Mouse (Mus musculus): ENCODE results near the gene Ifi202b. TPM values are rescaled to one million over a fixed set of nuclear protein-coding genes. Genes with fewer than 3 reads are reported as not detected.
"Not testable (repeated sequence)": the region's sequence is repeated elsewhere in the genome, so short reads cannot be mapped to it uniquely, and the experiment has no call there.

Ifi202b gene
- polyA plus RNA-seq (2011; ENCODE audit: insufficient read depth, insufficient read length, low replicate concordance, missing spikeins), result 1.5 TPM in 1 of 2 replicates, not detected in the other

DNA sequence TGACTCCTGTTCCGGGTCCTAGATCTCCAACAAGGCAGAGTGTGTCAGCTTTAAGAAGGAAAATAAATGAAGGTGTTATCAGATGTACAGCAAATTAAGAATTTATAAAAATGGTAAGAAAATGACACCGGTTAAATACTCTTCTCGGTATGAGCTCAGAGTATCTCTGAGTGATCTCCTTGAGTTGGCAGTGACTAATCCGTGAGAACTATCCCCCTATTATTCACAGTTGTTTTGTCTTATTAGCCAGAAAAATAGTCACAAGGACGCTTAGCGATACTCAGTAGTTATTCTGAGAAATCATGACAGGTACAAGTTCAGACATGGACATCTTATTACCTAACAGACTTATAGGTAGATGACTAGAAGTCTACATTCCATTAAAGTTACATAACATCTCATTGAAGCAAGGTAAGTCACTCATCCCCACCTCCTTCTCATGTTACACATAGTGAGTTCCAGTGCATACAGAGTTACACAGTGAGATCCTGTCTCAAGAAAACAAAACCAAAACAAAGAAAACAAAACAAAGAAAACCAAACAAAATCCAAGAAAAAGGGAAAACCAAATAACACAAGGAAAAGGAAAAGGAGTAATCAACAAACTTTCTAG, at the start of gene Ifi202b:
TSS of gene Ifi202b (minus strand) at position 51 of the 612 bp plus-strand sequence.
- H3K4me3 ChIP-seq (replicated peaks; ENCODE audit: control insufficient read depth, low read depth, low read length); H3K4me1 ChIP-seq (ENCODE audit: control insufficient read depth, insufficient read depth, low read length); H3K27ac ChIP-seq (ENCODE audit: control insufficient read depth, insufficient read depth, low read depth, low read length, poor library complexity): not testable (repeated sequence)
- WGBS, result 82% methylated on average over 6 of the region's 6 CpGs

DNA sequence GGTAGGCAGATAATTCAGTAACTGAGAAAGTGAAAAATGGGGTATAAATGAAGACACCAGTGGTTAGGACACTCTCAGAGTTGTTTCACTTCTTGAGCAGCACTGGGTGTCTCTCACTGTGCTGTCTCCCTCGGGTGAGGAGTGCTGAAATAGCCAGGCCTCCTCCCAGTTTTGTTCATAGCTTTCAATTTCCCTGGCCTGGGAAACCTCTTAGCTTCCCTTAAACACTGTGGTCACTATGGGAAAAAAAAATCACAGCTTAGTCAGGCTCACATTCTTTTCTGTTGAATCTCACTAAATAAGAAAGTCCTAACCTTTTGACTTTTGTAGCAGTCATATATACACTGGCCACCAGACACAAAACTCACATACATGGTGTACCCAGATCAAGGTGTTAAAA, 49.2 kb upstream of the Ifi202b start, which contains the start of gene Ifi205:
TSS of gene Ifi205 (minus strand) at position 113 of the 400 bp plus-strand sequence.
- WGBS, result 36% methylated on average over 1 of the region's 1 CpGs
- Histone ChIP-seq H3K27ac (ENCODE audit: control insufficient read depth, insufficient read depth, low read depth, low read length, poor library complexity) (no peak within 1 kb of the TSS), H3K4me3 (replicated peaks; ENCODE audit: control insufficient read depth, low read depth, low read length) (no peak within 1 kb of the TSS), H3K4me1 (ENCODE audit: control insufficient read depth, insufficient read depth, low read length) (no peaks in the 10 kb centered on the region)
- TF ChIP-seq CTCF (IDR thresholded peaks at IDR 0.05; ENCODE audit: control insufficient read depth, insufficient read depth, low read length) (no peak), POLR2A (IDR thresholded peaks at IDR 0.05; ENCODE audit: borderline replicate concordance, control insufficient read depth, low read depth, low read length) (no peak)

DNA sequence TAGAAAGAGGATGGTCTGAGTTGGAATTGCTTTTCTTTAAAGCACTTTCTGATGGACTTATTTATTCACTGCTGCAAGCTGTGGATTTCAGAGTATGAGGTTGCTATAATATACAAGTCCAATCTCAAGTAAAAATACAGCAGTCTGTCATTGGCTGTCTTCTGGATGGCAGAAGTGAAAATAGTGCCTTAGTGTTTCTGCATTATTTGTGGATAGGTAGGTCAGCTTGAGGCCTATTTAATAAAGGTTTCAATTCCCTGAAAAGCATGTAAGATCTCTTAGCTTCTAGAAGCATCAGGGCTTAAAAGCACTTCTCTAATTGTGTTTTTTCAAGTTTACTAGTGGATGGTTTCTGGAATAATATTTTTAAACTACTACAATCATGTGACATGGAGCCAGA, 24.5 kb upstream of the Ifi202b start:
- H3K4me3 ChIP-seq (replicated peaks; ENCODE audit: control insufficient read depth, low read depth, low read length); H3K27ac ChIP-seq (ENCODE audit: control insufficient read depth, insufficient read depth, low read depth, low read length, poor library complexity); H3K4me1 ChIP-seq (ENCODE audit: control insufficient read depth, insufficient read depth, low read length): not testable (repeated sequence)

DNA sequence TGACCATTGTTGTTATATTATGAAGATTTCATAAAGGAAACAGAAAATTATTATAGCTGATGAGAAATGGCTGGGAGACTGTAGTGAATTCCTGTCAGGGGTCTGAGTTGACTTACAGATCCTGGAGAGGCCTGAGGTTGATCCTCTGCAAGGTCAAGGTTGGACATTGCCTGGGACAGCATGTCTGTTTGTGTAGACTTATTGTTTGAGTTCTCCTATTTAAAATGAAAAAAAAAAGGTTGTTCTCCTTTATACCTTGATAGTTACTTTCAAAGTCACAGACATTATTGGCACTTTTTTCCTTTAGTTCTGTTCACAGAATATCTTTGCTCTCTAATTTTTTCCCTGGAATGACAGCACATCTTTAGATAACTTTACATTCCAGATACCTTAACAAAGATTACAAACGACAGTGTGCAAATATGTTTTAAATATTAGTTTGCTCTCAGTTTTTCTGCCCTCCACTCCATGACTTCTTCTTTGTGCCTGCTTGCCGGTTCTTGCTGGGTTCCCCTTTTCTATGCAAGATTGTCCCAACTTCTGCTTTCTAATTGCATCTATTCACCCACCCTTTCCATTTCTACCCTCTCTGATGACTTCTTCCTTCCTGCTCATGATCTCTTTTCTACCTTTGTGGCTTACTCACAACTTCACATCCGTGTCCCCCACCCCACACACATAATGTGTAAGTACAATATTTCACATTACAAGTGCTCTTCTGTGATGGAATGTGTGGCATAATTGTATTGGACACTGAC, 22.0 kb upstream of the Ifi202b start:
- H3K4me3 ChIP-seq (replicated peaks; ENCODE audit: control insufficient read depth, low read depth, low read length); H3K4me1 ChIP-seq (ENCODE audit: control insufficient read depth, insufficient read depth, low read length); H3K27ac ChIP-seq (ENCODE audit: control insufficient read depth, insufficient read depth, low read depth, low read length, poor library complexity): not testable (repeated sequence)
- 1% methylated on average over 2 of the region's 3 CpGs for WGBS

DNA sequence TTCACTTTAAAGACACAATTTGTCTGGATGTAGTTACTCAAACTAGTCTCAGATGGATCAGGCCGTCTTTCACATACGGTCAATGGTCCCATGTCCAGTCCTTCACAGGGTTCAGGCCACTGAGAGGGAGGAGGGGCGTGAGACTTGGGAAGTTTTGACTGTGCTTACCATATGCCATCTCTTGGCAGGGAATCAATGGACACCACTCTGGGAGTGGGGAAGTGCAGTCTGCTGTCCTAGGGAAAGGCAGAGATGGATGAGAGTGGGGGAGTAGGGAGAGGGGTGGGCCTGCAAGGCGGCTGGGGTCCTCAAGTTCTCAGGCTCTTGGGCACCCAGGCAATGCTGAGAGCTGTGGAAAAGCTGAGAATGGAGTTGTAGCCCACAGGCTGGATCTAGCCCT, 12.5 kb upstream of the Ifi202b start:
- 82% methylated on average over 4 of the region's 4 CpGs for WGBS
- TF ChIP-seq POLR2A (IDR thresholded peaks at IDR 0.05; ENCODE audit: borderline replicate concordance, control insufficient read depth, low read depth, low read length) (no peak), CTCF (IDR thresholded peaks at IDR 0.05; ENCODE audit: control insufficient read depth, insufficient read depth, low read length) (no peak)
- Histone ChIP-seq H3K4me3 (replicated peaks; ENCODE audit: control insufficient read depth, low read depth, low read length) (no peak overlapping the region), H3K4me1 (ENCODE audit: control insufficient read depth, insufficient read depth, low read length) (no peaks in the 10 kb centered on the region), H3K27ac (ENCODE audit: control insufficient read depth, insufficient read depth, low read depth, low read length, poor library complexity) (no peak overlapping the region)

DNA sequence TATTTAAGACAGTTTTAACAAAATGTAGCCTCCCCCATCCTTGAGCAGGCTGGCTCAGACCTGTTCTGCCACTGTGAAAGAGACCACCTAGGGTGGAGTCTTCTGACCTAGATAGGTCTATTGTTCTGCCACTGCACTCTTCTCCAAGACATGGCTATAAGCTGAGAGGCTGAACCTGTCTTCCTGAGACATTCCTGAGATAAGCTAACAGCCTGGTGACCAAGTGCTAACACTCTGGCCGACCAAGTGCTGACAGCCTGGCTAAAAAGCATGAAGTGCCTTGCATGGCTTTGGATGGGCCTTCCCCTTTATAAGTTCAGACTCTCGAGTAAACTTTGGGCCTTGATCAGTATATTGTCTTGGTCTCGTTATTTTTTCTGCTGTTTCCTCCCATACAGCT, 1.5 kb downstream of the Ifi202b start:
- H3K4me3 ChIP-seq (replicated peaks; ENCODE audit: control insufficient read depth, low read depth, low read length); H3K27ac ChIP-seq (ENCODE audit: control insufficient read depth, insufficient read depth, low read depth, low read length, poor library complexity); H3K4me1 ChIP-seq (ENCODE audit: control insufficient read depth, insufficient read depth, low read length): not testable (repeated sequence)
- 68% methylated on average over 3 of the region's 3 CpGs for WGBS

DNA sequence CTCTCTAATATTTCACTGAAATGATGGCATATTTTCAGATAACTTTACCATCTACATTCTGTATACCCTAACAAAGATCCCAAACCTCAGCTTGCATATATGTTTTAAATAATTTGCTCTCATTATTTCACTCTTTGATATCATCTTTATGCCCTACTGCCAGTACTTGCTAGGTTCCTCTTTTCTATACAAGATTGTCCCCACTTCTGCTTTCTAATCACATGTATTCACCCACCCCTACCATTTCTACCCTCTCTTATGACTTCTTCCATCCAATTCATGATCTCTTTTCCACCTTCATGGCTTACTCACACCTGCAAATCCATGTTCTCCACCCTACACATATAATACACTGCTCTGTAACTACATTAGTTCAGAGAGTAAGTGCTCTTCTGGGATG, 4.9 kb downstream of the Ifi202b start:
- no peak overlapping the region for H3K27ac ChIP-seq (ENCODE audit: control insufficient read depth, insufficient read depth, low read depth, low read length, poor library complexity)
- H3K4me1 ChIP-seq (ENCODE audit: control insufficient read depth, insufficient read depth, low read length), result no peaks in the 10 kb centered on the region
- no peak overlapping the region for H3K4me3 ChIP-seq (replicated peaks; ENCODE audit: control insufficient read depth, low read depth, low read length)
- TF ChIP-seq POLR2A (IDR thresholded peaks at IDR 0.05; ENCODE audit: borderline replicate concordance, control insufficient read depth, low read depth, low read length) (no peak), CTCF (IDR thresholded peaks at IDR 0.05; ENCODE audit: control insufficient read depth, insufficient read depth, low read length) (no peak)

DNA sequence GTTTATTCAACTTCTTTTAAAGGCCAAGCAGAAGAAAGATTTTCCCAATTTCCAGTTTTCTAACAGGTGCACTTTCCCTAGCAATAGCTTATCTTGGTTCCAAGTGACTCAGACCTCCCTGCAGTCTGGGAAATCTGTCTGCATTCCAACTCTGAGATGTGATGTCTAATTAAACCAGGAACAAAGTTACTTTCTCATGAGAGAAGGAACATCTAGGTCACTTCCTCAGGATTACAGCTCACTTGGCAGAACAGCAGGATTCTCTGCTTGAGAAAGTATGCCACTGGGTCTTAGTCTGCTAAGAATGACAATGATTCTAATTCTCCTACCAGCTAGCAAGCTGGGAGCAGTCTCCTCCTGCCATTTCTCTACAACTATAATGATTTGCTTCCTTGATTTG, 9.4 kb downstream of the Ifi202b start:
- Histone ChIP-seq H3K4me3 (replicated peaks; ENCODE audit: control insufficient read depth, low read depth, low read length) (no peak overlapping the region), H3K4me1 (ENCODE audit: control insufficient read depth, insufficient read depth, low read length) (no peaks in the 10 kb centered on the region), H3K27ac (ENCODE audit: control insufficient read depth, insufficient read depth, low read depth, low read length, poor library complexity) (no peak overlapping the region)
- TF ChIP-seq POLR2A (IDR thresholded peaks at IDR 0.05; ENCODE audit: borderline replicate concordance, control insufficient read depth, low read depth, low read length) (no peak), CTCF (IDR thresholded peaks at IDR 0.05; ENCODE audit: control insufficient read depth, insufficient read depth, low read length) (no peak)

DNA sequence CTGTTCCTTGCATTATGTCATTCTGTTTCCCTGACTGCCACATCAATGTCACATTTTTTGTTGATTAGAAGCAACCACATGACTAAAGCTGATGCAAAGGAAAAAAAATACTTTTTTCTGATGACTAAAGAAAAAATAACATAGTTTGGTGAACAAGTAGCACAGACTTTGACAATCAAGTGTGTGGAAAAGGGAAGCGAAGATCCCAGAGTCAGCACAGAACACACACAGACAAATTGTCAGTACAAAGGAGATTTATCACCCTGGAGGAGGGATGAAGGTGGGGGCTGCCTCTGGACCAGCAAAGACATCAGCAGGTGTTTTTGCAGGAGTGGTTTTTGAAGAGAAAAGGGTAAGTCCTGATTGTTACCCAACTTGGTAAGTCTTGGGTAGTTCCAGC, 21.1 kb downstream of the Ifi202b start:
- not testable (repeated sequence) for H3K4me1 ChIP-seq (ENCODE audit: control insufficient read depth, insufficient read depth, low read length); H3K27ac ChIP-seq (ENCODE audit: control insufficient read depth, insufficient read depth, low read depth, low read length, poor library complexity); H3K4me3 ChIP-seq (replicated peaks; ENCODE audit: control insufficient read depth, low read depth, low read length)
- WGBS, result 81% methylated on average over 1 of the region's 1 CpGs

DNA sequence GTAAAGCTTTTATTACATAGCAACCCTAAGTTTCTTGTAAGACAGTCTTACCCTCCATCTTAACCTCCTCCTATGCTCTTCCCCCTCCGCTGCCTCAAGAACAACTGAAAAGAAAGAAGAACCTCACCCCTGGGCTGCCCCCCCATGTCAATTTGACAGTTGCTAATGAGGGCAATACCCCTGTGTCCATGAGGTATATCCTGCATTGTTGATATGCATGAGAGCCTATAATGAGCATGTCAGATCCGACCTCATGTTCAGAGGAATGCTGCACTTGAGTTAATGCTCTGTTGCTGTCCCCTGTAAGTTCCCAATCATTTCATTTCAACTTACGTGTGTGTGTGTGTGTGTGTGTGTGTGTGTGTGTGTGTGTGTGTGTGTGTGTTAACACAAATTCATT, 22.5 kb downstream of the Ifi202b start:
- WGBS, result 82% methylated on average over 3 of the region's 3 CpGs
- not testable (repeated sequence) for H3K27ac ChIP-seq (ENCODE audit: control insufficient read depth, insufficient read depth, low read depth, low read length, poor library complexity); H3K4me1 ChIP-seq (ENCODE audit: control insufficient read depth, insufficient read depth, low read length); H3K4me3 ChIP-seq (replicated peaks; ENCODE audit: control insufficient read depth, low read depth, low read length)

DNA sequence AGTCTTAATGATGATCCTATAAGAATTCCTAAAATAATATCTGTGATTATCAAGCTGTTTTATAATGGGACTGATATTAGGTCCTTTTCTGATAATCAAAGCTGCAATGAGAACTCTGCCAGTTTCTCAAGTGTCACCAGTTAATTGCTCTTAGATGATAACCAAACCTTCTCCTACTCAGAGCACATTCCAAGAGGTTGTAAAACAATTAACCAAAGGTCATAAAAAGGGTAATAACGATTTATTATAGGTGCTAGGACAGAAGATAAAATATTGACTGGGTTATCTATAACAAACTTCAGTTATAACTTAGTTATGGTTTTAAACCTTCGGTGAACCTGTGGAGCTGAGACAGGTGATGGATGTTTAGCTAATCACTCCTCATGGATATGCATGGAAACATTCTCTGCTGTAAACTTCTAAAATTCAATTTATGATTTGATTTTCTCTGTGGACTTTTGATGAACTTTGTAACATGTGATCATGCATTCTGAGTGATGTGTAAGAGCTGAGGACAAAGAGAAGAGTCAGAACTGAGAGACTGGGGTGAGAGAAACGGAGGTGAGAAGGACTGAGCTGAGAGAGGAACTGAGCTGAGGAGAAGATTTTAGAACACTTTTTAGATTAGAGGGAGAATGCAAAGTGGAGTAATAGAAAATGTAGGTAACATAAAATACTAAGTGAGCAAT, 26.6 kb downstream of the Ifi202b start:
- 82% methylated on average over 3 of the region's 3 CpGs for WGBS
- not testable (repeated sequence) for H3K4me1 ChIP-seq (ENCODE audit: control insufficient read depth, insufficient read depth, low read length); H3K27ac ChIP-seq (ENCODE audit: control insufficient read depth, insufficient read depth, low read depth, low read length, poor library complexity); H3K4me3 ChIP-seq (replicated peaks; ENCODE audit: control insufficient read depth, low read depth, low read length)

Data from bone marrow, adult 2 months (tissue).